ENCODE assay signal across 7 mouse cellular contexts in the genomic region with DNA sequence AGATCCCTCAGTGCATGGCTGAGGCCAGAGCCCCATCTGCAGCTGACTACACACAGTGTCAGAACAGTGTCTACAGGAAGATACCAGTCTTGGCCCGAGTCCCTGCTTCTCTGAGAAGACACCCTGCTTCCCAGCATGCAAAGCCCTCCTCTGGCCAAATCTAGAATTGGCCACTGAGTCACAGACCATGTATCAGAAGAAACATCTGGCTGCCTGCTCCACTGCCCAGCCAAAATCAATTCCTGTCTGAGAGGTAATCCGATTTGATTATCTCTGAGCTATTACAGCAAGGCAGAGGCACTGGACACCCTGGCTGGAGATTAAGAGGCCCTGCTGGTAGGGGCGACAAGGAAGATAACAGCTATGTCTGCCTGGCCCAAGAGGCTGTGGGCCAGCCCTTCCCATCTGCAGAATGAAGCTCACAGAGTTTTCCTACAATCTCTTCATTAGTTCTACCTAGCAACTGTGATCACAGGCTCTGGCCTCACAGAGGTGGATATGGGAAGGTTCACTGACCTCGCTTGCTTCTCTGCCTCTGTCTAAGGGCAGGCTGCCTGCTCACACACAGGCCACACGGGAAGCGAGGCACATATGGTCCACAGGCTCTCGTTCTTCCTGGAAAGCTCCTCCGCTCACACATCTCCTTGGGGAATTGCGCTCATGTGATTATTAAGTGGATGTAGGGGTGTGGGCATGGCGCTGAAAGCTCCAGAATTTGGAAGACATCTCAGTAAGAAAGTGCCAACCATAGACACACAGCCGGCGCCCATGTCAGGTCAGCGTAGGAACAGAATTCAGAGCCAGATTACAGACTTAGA.
DNase-seq lines count a peak whose midpoint lies in the region; ATAC-seq and TF ChIP-seq lines count a peak whose summit lies in the region.

No protein-coding gene starts in this region.

- no peak overlapping the region for H3K4me3 ChIP-seq in neural tube, embryonic 15.5 days (replicated peaks)
- no peak overlapping the region for H3K4me3 ChIP-seq in heart, embryonic 12.5 days
- no peak overlapping the region for H3K4me3 ChIP-seq in limb, embryonic 14.5 days (replicated peaks; ENCODE audit: low read length)

- no peak for TF ChIP-seq POLR2A in limb, embryonic 14.5 days (IDR thresholded peaks at IDR 0.05; ENCODE audit: borderline replicate concordance, extremely low read depth, insufficient read depth, insufficient read length)

- no peaks in the 10 kb centered on the region for H3K9me3 ChIP-seq in neural tube, embryonic 15.5 days (replicated peaks)
- no peaks in the 10 kb centered on the region for H3K9me3 ChIP-seq in heart, embryonic 12.5 days (replicated peaks)
- no peaks in the 10 kb centered on the region for H3K9me3 ChIP-seq in limb, embryonic 14.5 days (ENCODE audit: control insufficient read depth, low read length)

- H3K9ac ChIP-seq in neural tube, embryonic 15.5 days (replicated peaks), result no peak overlapping the region
- H3K9ac ChIP-seq in heart, embryonic 12.5 days, result no peak overlapping the region
- no peak overlapping the region for H3K9ac ChIP-seq in limb, embryonic 14.5 days (ENCODE audit: low read depth, low read length, severe bottlenecking)

- H3K4me2 ChIP-seq in neural tube, embryonic 15.5 days, result no peak overlapping the region
- H3K4me2 ChIP-seq in heart, embryonic 12.5 days, result no peak overlapping the region
- H3K4me2 ChIP-seq in limb, embryonic 14.5 days (replicated peaks; ENCODE audit: low read depth, low read length, severe bottlenecking), result no peak overlapping the region

- no peak for ATAC-seq in neural tube, embryonic 15.5 days (ENCODE audit: low FRiP score)
- peak; percentile 58; the same call in 1 of the 2 replicates for ATAC-seq in heart, embryonic 12.5 days (ENCODE audit: insufficient number of reproducible peaks, low FRiP score)
- no peak for ATAC-seq in limb, embryonic 14.5 days (ENCODE audit: low FRiP score, low read depth)
- ATAC-seq in activated CD4-positive, CD25-positive, alpha-beta regulatory T cell, adult 4 months, result no peak

- peak; percentile 44 for DNase-seq in neural tube, embryonic 10.5 days (ENCODE audit: extremely low spot score, low spot score)
- peak; percentile 54 for DNase-seq in limb, embryonic 14.5 days (ENCODE audit: low spot score)
- no peak for DNase-seq in Muller cell, postnatal 12 days (ENCODE audit: inconsistent ontology term)
- no peak for DNase-seq in frontal cortex, postnatal 14 days (ENCODE audit: low spot score in 2 of 2)

- 61% methylated on average over 13 of the region's 13 CpGs for WGBS in neural tube, embryonic 15.5 days
- 40% methylated on average over 13 of the region's 13 CpGs for WGBS in heart, embryonic 12.5 days
- 44% methylated on average over 13 of the region's 13 CpGs for WGBS in limb, embryonic 14.5 days

- no peaks in the 10 kb centered on the region for H3K36me3 ChIP-seq in neural tube, embryonic 15.5 days
- H3K36me3 ChIP-seq in heart, embryonic 12.5 days, result no peaks in the 10 kb centered on the region
- no peaks in the 10 kb centered on the region for H3K36me3 ChIP-seq in limb, embryonic 14.5 days (ENCODE audit: control insufficient read depth, insufficient read depth, low read length)

- H3K27ac ChIP-seq in neural tube, embryonic 15.5 days (replicated peaks), result no peak overlapping the region
- no peak overlapping the region for H3K27ac ChIP-seq in heart, embryonic 12.5 days (ENCODE audit: poor library complexity, severe bottlenecking)
- H3K27ac ChIP-seq in limb, embryonic 14.5 days (replicated peaks; ENCODE audit: low read depth, low read length), result no peak overlapping the region

- peaks cover 29% of the 10 kb centered on the region for H3K4me1 ChIP-seq in neural tube, embryonic 15.5 days
- peaks cover 34% of the 10 kb centered on the region for H3K4me1 ChIP-seq in heart, embryonic 12.5 days (replicated peaks)
- peaks cover 25% of the 10 kb centered on the region for H3K4me1 ChIP-seq in limb, embryonic 14.5 days (ENCODE audit: control insufficient read depth, insufficient read depth, low read length)

- peaks cover 23% of the 10 kb centered on the region for H3K27me3 ChIP-seq in neural tube, embryonic 15.5 days (replicated peaks)
- H3K27me3 ChIP-seq in heart, embryonic 12.5 days (replicated peaks), result peaks cover 60% of the 10 kb centered on the region
- H3K27me3 ChIP-seq in limb, embryonic 14.5 days (ENCODE audit: control insufficient read depth, insufficient read depth, low read length), result no peaks in the 10 kb centered on the region

Comparison
In these comparisons a context has a peak if more than half of its experiments do, and no peak if none do; other contexts are left out.
1. DNase-seq: peak in neural tube, embryonic 10.5 days (single experiment) and limb, embryonic 14.5 days (single experiment); none in Muller cell, postnatal 12 days (single experiment) and frontal cortex, postnatal 14 days (0 of 2).